In the genomic region with DNA sequence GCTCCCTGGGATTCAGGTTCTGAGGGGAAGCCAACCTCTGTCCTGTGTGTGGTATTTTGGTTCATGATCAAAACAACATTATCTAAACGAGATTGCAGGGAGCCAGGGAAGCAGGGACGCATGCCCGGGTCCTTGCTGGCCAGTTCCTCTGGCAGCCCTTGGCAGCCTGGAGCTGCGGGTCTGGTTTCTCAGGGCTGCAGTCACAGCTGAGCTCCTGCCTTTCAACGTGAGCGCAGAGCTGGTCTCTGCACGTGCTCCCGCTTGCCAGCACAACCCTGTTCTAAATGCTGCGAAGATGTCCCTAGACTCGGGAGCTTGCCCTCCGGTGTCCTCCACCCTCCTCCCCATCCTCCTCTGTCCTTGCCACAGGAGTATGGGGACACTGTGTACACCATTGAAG, we compare ENCODE assay signal across 22 mouse cellular contexts. TPM values are rescaled to one million over a fixed set of nuclear protein-coding genes. Genes with fewer than 3 reads are reported as not detected.
A peak's percentile ranks its signal among the peaks of the same experiment; 100 is the strongest.
DNase-seq lines count a peak whose midpoint lies in the region; ATAC-seq and TF ChIP-seq lines count a peak whose summit lies in the region.
"Had no signal": no experiment of that assay in that cellular context is flagged by ENCODE, and none has a peak within 500 bp of the region (broad histone marks: within the 10 kb centered on the region; RNA-seq: fewer than 3 reads in every experiment).

No protein-coding gene starts in this region.

- no peak overlapping the region for H3K27ac ChIP-seq in hindbrain, embryonic 15.5 days (replicated peaks)
- no peak overlapping the region for H3K27ac ChIP-seq in hindbrain, postnatal 0 days
- H3K27ac ChIP-seq in heart, embryonic 13.5 days (replicated peaks): peak overlapping the region; percentile 57
- H3K27ac ChIP-seq: embryonic facial prominence, embryonic 10.5 days; forebrain, embryonic 12.5 days; hindbrain, embryonic 13.5 days; kidney, postnatal 0 days; liver, embryonic 14.5 days; lung, embryonic 15.5 days had no signal

- no peak overlapping the region for H3K9ac ChIP-seq in hindbrain, embryonic 15.5 days
- H3K9ac ChIP-seq in hindbrain, postnatal 0 days (replicated peaks; ENCODE audit: low read length): no peak overlapping the region
- peak overlapping the region; percentile 55; the same call in 1 of the 2 replicates for H3K9ac ChIP-seq in heart, embryonic 13.5 days
- H3K9ac ChIP-seq: forebrain, embryonic 12.5 days; hindbrain, embryonic 13.5 days; liver, embryonic 14.5 days; lung, embryonic 15.5 days had no signal

- no peak for DNase-seq in hindbrain, postnatal 0 days (ENCODE audit: low spot score)
- peak; percentile 84 for DNase-seq in gastrocnemius, postnatal 25 days
- DNase-seq in heart, postnatal 25 days (ENCODE audit: low spot score): peak; percentile 56
- DNase-seq in right cerebral cortex, adult 18-20 months: no peak
- DNase-seq: B cell, adult 2 months; cerebellum, adult 2 months; cerebellum, postnatal 36 days; lung, postnatal 4 days; thymus, adult 2 months had no signal

- 0 out of 2 replicates have a peak, but pooled peaks have one; percentile 30 for ATAC-seq in hindbrain, embryonic 15.5 days (ENCODE audit: low FRiP score, low read depth)
- no peak for ATAC-seq in hindbrain, postnatal 0 days
- ATAC-seq in heart, embryonic 13.5 days (ENCODE audit: extremely low read depth, insufficient number of reproducible peaks, low FRiP score, low TSS enrichment): 0 out of 2 replicates have a peak, but pooled peaks have one; percentile 4
- no peak for ATAC-seq in inflammation-experienced regulatory T-cells, adult 6 months
- ATAC-seq: intestine, postnatal 0 days had no signal

- 84% methylated on average over 11 of the region's 11 CpGs for WGBS in hindbrain, embryonic 15.5 days
- WGBS in hindbrain, postnatal 0 days: 81% methylated on average over 11 of the region's 11 CpGs
- WGBS in heart, embryonic 13.5 days: 55% methylated on average over 11 of the region's 11 CpGs

- no peak overlapping the region for H3K4me2 ChIP-seq in hindbrain, embryonic 15.5 days
- no peak overlapping the region for H3K4me2 ChIP-seq in hindbrain, postnatal 0 days (ENCODE audit: low read depth, low read length)
- no peak overlapping the region for H3K4me2 ChIP-seq in heart, embryonic 13.5 days
- H3K4me2 ChIP-seq: forebrain, embryonic 12.5 days; hindbrain, embryonic 13.5 days; lung, embryonic 15.5 days had no signal

- no peaks in the 10 kb centered on the region for H3K9me3 ChIP-seq in hindbrain, embryonic 15.5 days
- H3K9me3 ChIP-seq in hindbrain, postnatal 0 days (ENCODE audit: low read length): no peaks in the 10 kb centered on the region
- no peaks in the 10 kb centered on the region for H3K9me3 ChIP-seq in heart, embryonic 13.5 days
- H3K9me3 ChIP-seq: embryonic facial prominence, embryonic 10.5 days; forebrain, embryonic 12.5 days; hindbrain, embryonic 13.5 days; lung, embryonic 15.5 days had no signal

- H3K4me3 ChIP-seq in hindbrain, embryonic 15.5 days: no peak overlapping the region
- no peak overlapping the region for H3K4me3 ChIP-seq in hindbrain, postnatal 0 days (ENCODE audit: low read length)
- no peak overlapping the region for H3K4me3 ChIP-seq in heart, embryonic 13.5 days
- H3K4me3 ChIP-seq: embryonic facial prominence, embryonic 10.5 days; forebrain, embryonic 12.5 days; hindbrain, embryonic 13.5 days; lung, embryonic 15.5 days had no signal

- H3K36me3 ChIP-seq in hindbrain, embryonic 15.5 days: peaks cover 15% of the 10 kb centered on the region; the same call in 1 of the 2 replicates
- peaks cover 36% of the 10 kb centered on the region; the same call in 1 of the 2 replicates for H3K36me3 ChIP-seq in hindbrain, postnatal 0 days (ENCODE audit: insufficient read depth, low read length)
- peaks cover 66% of the 10 kb centered on the region for H3K36me3 ChIP-seq in heart, embryonic 13.5 days

- H3K4me1 ChIP-seq in hindbrain, embryonic 15.5 days (replicated peaks): 0 out of 2 replicates have a peak, but pooled peaks cover under 1% of the 10 kb centered on the region
- no peaks in the 10 kb centered on the region for H3K4me1 ChIP-seq in hindbrain, postnatal 0 days (ENCODE audit: insufficient read depth, low read length)
- H3K4me1 ChIP-seq in heart, embryonic 13.5 days: peaks cover 79% of the 10 kb centered on the region

- TF ChIP-seq CTCF in hindbrain, postnatal 0 days (IDR thresholded peaks at IDR 0.05; ENCODE audit: low read depth): no peak

- no peaks in the 10 kb centered on the region for H3K27me3 ChIP-seq in hindbrain, embryonic 15.5 days
- H3K27me3 ChIP-seq in hindbrain, postnatal 0 days (ENCODE audit: insufficient read depth, low read length): no peaks in the 10 kb centered on the region
- no peaks in the 10 kb centered on the region for H3K27me3 ChIP-seq in heart, embryonic 13.5 days (replicated peaks)
- H3K27me3 ChIP-seq: forebrain, embryonic 12.5 days; hindbrain, embryonic 13.5 days; lung, embryonic 15.5 days had no signal

- intact Hi-C loops in heart, postnatal 25 days (cut with DNase I): no loop called here

RNA-seq across cellular contexts. Expression of gene Tcap, which starts 5.8 kb away (rescaled TPM):
- 0.39 TPM in 1 of 2 replicates, not detected in the other for polyA plus RNA-seq in hindbrain, embryonic 15.5 days (2015; fragmentation: Nextera tagmentation; extraction: Ambion mirVana)
- 0.26 and 4.4 TPM in 2 replicates for total RNA-seq in hindbrain, postnatal 0 days (2014; rRNA removed)
- not detected in 2 replicates for polyA plus RNA-seq in hindbrain, postnatal 0 days (2015; fragmentation: Nextera tagmentation; extraction: Ambion mirVana)
- total RNA-seq in gastrocnemius, postnatal 25 days (2021): 1,000 to 10,000 TPM; 2,256 to 3,626 TPM
- polyA plus RNA-seq in heart, embryonic 13.5 days (2015; fragmentation: Nextera tagmentation; extraction: Ambion mirVana): 159 and 184 TPM in 2 replicates
- 1,000 to 10,000 TPM; 1,084 to 2,520 TPM for total RNA-seq in heart, postnatal 25 days (2021)
- not detected for polyA plus RNA-seq in inflammation-experienced regulatory T-cells, adult 6 months (2017; shearing (Covaris generic))
- polyA plus RNA-seq: embryonic facial prominence, embryonic 10.5 days had no signal

RNA-seq across cellular contexts. Expression of gene Pnmt, which starts 8.5 kb away (rescaled TPM):
- polyA plus RNA-seq in hindbrain, embryonic 15.5 days (2015; fragmentation: Nextera tagmentation; extraction: Ambion mirVana): 3.7 and 4.0 TPM in 2 replicates
- 1.2 and 5.4 TPM in 2 replicates for total RNA-seq in hindbrain, postnatal 0 days (2014; rRNA removed)
- 5.4 and 5.5 TPM in 2 replicates for polyA plus RNA-seq in hindbrain, postnatal 0 days (2015; fragmentation: Nextera tagmentation; extraction: Ambion mirVana)
- total RNA-seq in gastrocnemius, postnatal 25 days (2021): 1 to 10 TPM in 1 of 2 experiments, under 1 TPM in 1; 0.87 to 2.9 TPM
- 1.3 and 1.5 TPM in 2 replicates for polyA plus RNA-seq in heart, embryonic 13.5 days (2015; fragmentation: Nextera tagmentation; extraction: Ambion mirVana)
- total RNA-seq in heart, postnatal 25 days (2021): 1 to 10 TPM; 1.3 to 1.7 TPM
- not detected for polyA plus RNA-seq in inflammation-experienced regulatory T-cells, adult 6 months (2017; shearing (Covaris generic))
- polyA plus RNA-seq: intestine, postnatal 0 days; liver, embryonic 14.5 days; spleen, adult 2 months; stomach, embryonic 14.5 days; urinary bladder, adult 2 months had no signal

RNA-seq across cellular contexts. Expression of gene Stard3, which starts 19.6 kb away (rescaled TPM):
- polyA plus RNA-seq in hindbrain, embryonic 15.5 days (2015; fragmentation: Nextera tagmentation; extraction: Ambion mirVana): 36.5 and 40.3 TPM in 2 replicates
- total RNA-seq in hindbrain, postnatal 0 days (2014; rRNA removed): 44.0 and 52.4 TPM in 2 replicates
- polyA plus RNA-seq in hindbrain, postnatal 0 days (2015; fragmentation: Nextera tagmentation; extraction: Ambion mirVana): 28.4 and 31.9 TPM in 2 replicates
- 10 to 100 TPM in 1 of 2 experiments, 1 to 10 TPM in 1; 9.6 to 11.8 TPM for total RNA-seq in gastrocnemius, postnatal 25 days (2021)
- 37.2 and 43.4 TPM in 2 replicates for polyA plus RNA-seq in heart, embryonic 13.5 days (2015; fragmentation: Nextera tagmentation; extraction: Ambion mirVana)
- total RNA-seq in heart, postnatal 25 days (2021): 10 to 100 TPM; 19.7 to 24.9 TPM
- polyA plus RNA-seq in inflammation-experienced regulatory T-cells, adult 6 months (2017; shearing (Covaris generic)): 10 to 100 TPM; 38.5 to 42.1 (median 40.3) TPM

RNA-seq across cellular contexts. Expression of gene Pgap3, which starts 22.5 kb away (rescaled TPM):
- 7.4 and 9.6 TPM in 2 replicates for polyA plus RNA-seq in hindbrain, embryonic 15.5 days (2015; fragmentation: Nextera tagmentation; extraction: Ambion mirVana)
- total RNA-seq in hindbrain, postnatal 0 days (2014; rRNA removed): 10.6 and 12.0 TPM in 2 replicates
- polyA plus RNA-seq in hindbrain, postnatal 0 days (2015; fragmentation: Nextera tagmentation; extraction: Ambion mirVana): 7.8 and 9.2 TPM in 2 replicates
- 1 to 10 TPM; 1.9 to 2.1 TPM for total RNA-seq in gastrocnemius, postnatal 25 days (2021)
- polyA plus RNA-seq in heart, embryonic 13.5 days (2015; fragmentation: Nextera tagmentation; extraction: Ambion mirVana): 19.0 and 19.1 TPM in 2 replicates
- 1 to 10 TPM; 8.4 to 9.3 TPM for total RNA-seq in heart, postnatal 25 days (2021)
- polyA plus RNA-seq in inflammation-experienced regulatory T-cells, adult 6 months (2017; shearing (Covaris generic)): 1 to 10 TPM; 7.0 to 8.2 (median 7.2) TPM

RNA-seq across cellular contexts. Expression of gene Ppp1r1b, which starts 29.6 kb away (rescaled TPM):
- polyA plus RNA-seq in hindbrain, embryonic 15.5 days (2015; fragmentation: Nextera tagmentation; extraction: Ambion mirVana): 6.1 and 6.9 TPM in 2 replicates
- total RNA-seq in hindbrain, postnatal 0 days (2014; rRNA removed): 1.3 and 3.5 TPM in 2 replicates
- polyA plus RNA-seq in hindbrain, postnatal 0 days (2015; fragmentation: Nextera tagmentation; extraction: Ambion mirVana): 18.0 and 19.1 TPM in 2 replicates
- under 1 TPM in 1 of 2 experiments, not detected in 1; 0.35 TPM for total RNA-seq in gastrocnemius, postnatal 25 days (2021)
- polyA plus RNA-seq in heart, embryonic 13.5 days (2015; fragmentation: Nextera tagmentation; extraction: Ambion mirVana): 40.5 and 51.7 TPM in 2 replicates
- 1 to 10 TPM; 5.3 to 5.8 TPM for total RNA-seq in heart, postnatal 25 days (2021)
- not detected for polyA plus RNA-seq in inflammation-experienced regulatory T-cells, adult 6 months (2017; shearing (Covaris generic))

Comparison
In these comparisons a context has a peak if more than half of its experiments do, and no peak if none do; other contexts are left out.
1. ATAC-seq: peak in hindbrain, embryonic 15.5 days (single experiment) and heart, embryonic 13.5 days (single experiment); none in hindbrain, postnatal 0 days (single experiment) and inflammation-experienced regulatory T-cells, adult 6 months (single experiment).
2. DNase-seq: peak in gastrocnemius, postnatal 25 days (single experiment) and heart, postnatal 25 days (single experiment); none in hindbrain, postnatal 0 days (single experiment) and right cerebral cortex, adult 18-20 months (single experiment).
3. RNA of gene Tcap, which starts 5.8 kb away (polyA plus RNA-seq): 159 to 184 TPM in heart, embryonic 13.5 days; not detected in hindbrain, postnatal 0 days, 0.39 TPM in hindbrain, embryonic 15.5 days and not detected in inflammation-experienced regulatory T-cells, adult 6 months; every median in the first group is over 100 times any median in the second.